Mouse (Mus musculus): Measurements from ENCODE around the gene Zc3h12a. TPM values are rescaled to one million over a fixed set of nuclear protein-coding genes. Genes with fewer than 3 reads are reported as not detected.
A peak's percentile ranks its signal among the peaks of the same experiment; 100 is the strongest.

Zc3h12a gene
- polyA plus RNA-seq, 1 experiment from 2014 or later = 0.71 TPM

DNA sequence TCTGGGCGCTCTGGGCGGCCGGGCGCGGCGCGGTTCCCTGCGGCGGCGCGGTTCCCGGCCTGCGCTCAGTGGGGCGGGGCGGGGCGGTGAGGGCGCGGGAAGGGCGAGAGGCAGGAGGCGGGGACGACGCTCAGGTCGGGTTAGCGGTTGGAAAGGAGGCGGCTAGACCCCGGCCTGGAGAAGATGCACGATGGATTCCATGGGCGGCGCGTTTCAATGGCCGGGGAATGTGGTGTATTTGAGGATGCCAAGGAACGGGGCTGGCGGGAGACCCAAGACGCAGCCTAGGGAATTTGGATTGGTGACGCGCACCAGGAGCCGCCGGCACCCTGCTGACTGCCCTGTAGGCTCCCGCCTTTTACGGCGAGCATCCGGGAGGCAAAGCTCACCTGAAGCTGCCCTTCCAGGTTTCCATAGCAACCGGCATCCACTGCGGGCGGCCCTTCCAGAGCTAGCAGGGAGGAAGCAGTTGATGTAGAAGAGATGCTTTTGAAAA lies 42.2 kb downstream of the Zc3h12a start:
- H3K9me3 ChIP-seq (ENCODE audit: control insufficient read depth, low read length) = no peaks in the 10 kb centered on the region
- peaks cover 40% of the 10 kb centered on the region for H3K36me3 ChIP-seq (ENCODE audit: control insufficient read depth, insufficient read depth, low read length)
- H3K9ac ChIP-seq (ENCODE audit: low read depth, low read length) = peak overlapping the region; percentile 89
- H3K27me3 ChIP-seq (replicated peaks; ENCODE audit: control insufficient read depth, insufficient read depth, low read length) = no peaks in the 10 kb centered on the region
- whole genome bisulfite sequencing = 0% methylated on average over 20 of the region's 45 CpGs
- H3K4me2 ChIP-seq (ENCODE audit: low read depth, low read length) = peak overlapping the region; percentile 90
- H3K27ac ChIP-seq (replicated peaks; ENCODE audit: low read depth, low read length) = peak overlapping the region; percentile 96
- peak overlapping the region; percentile 93 for H3K4me3 ChIP-seq (ENCODE audit: low read depth, low read length)
- peaks cover 10% of the 10 kb centered on the region for H3K4me1 ChIP-seq (ENCODE audit: control insufficient read depth, insufficient read depth, low read length)
- DNase-seq (ENCODE audit: low spot score) (peak; percentile 79), ATAC-seq (ENCODE audit: low read depth) (peak; percentile 95)

DNA sequence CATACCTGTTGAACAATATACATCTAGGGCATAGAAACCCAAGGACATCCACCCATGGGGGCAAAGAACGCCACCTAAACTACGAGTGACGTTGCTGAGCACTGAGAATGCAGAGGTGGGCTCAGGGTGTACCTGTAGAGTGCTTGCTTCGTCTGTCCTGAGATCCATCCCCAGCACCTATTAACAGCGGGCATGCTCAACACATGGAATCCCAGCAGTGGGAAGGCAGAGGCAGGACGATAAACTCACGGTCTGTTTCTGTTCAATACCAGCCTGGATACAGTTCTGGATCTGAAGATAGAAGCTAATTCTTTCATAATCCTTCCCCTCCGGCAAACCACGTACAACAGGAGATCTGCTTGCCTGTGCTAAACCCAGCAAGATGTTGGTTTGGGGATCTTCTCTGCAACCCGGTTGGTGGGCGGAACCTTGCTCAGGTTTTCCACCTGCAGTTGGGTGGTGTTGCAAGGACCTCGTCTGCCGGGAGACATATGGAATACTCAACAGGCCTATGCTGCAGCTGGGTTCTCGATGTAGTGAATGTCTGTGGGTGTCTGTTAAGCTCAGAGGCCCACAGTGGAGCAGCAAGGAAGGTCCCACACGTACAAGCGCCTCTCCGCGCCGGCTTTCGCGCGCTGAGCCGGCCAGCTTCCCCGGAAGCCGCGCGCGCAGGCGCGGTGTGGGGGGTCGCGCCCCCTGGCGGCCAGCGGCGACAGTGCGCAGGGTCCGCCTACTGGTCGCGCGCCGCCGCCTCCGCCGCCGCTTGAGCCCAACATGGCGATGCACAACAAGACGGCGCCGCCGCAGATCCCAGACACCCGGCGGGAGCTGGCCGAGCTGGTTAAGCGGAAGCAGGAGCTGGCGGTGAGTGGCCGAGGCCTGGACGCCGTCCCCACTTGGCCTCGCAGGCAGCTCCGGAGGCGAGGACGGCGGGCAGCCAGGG lies 43.0 kb downstream of the Zc3h12a start, which contains the start of gene Meaf6:
Gene Meaf6 (plus strand): TSS at position 732 of the 943 bp plus-strand sequence.
- ATAC-seq (ENCODE audit: low read depth) (peak; percentile 94), DNase-seq (ENCODE audit: low spot score) (peak; percentile 88)
- H3K4me3 ChIP-seq (ENCODE audit: low read depth, low read length) = peak within 1 kb of the TSS; percentile 93
- no peaks in the 10 kb centered on the region for H3K9me3 ChIP-seq (ENCODE audit: control insufficient read depth, low read length)
- peak within 1 kb of the TSS; percentile 90 for H3K4me2 ChIP-seq (ENCODE audit: low read depth, low read length)
- peaks cover 10% of the 10 kb centered on the region for H3K4me1 ChIP-seq (ENCODE audit: control insufficient read depth, insufficient read depth, low read length)
- WGBS = 2% methylated on average over 37 of the region's 63 CpGs
- H3K36me3 ChIP-seq (ENCODE audit: control insufficient read depth, insufficient read depth, low read length) = peaks cover 33% of the 10 kb centered on the region
- peak within 1 kb of the TSS; percentile 96 for H3K27ac ChIP-seq (replicated peaks; ENCODE audit: low read depth, low read length)
- H3K27me3 ChIP-seq (replicated peaks; ENCODE audit: control insufficient read depth, insufficient read depth, low read length) = no peaks in the 10 kb centered on the region
- peak within 1 kb of the TSS; percentile 89 for H3K9ac ChIP-seq (ENCODE audit: low read depth, low read length)

DNA sequence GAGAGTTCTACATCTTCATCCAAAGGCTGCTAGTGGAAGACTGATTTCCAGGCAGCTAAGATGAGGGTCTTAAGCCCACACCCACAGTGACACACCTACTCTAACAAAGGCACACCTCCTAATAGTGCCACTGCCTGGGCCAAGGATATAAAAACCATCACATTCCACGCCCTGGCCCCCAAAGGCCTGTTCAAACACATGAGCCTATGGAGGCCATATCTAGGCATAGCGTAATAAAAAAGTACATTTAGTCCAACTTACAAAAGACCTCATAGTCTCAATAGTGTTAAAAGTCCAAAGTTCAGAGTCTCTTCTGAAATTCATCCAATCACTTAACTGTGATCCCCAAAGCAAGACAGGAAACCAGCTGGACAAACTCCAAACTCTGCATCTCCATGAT lies 48.9 kb downstream of the Zc3h12a start:
- ATAC-seq (ENCODE audit: low read depth) (no peak), DNase-seq (ENCODE audit: low spot score) (no peak)
- H3K9me3 ChIP-seq (ENCODE audit: control insufficient read depth, low read length) = no peaks in the 10 kb centered on the region
- H3K9ac ChIP-seq (ENCODE audit: low read depth, low read length) = no peak overlapping the region
- no peak overlapping the region for H3K4me2 ChIP-seq (ENCODE audit: low read depth, low read length)
- H3K36me3 ChIP-seq (ENCODE audit: control insufficient read depth, insufficient read depth, low read length) = peaks cover 24% of the 10 kb centered on the region
- no peak overlapping the region for H3K4me3 ChIP-seq (ENCODE audit: low read depth, low read length)
- H3K27ac ChIP-seq (replicated peaks; ENCODE audit: low read depth, low read length) = no peak overlapping the region
- no peaks in the 10 kb centered on the region for H3K27me3 ChIP-seq (replicated peaks; ENCODE audit: control insufficient read depth, insufficient read depth, low read length)
- H3K4me1 ChIP-seq (ENCODE audit: control insufficient read depth, insufficient read depth, low read length) = no peaks in the 10 kb centered on the region
- WGBS = 80% methylated on average over 2 of the region's 2 CpGs

DNA sequence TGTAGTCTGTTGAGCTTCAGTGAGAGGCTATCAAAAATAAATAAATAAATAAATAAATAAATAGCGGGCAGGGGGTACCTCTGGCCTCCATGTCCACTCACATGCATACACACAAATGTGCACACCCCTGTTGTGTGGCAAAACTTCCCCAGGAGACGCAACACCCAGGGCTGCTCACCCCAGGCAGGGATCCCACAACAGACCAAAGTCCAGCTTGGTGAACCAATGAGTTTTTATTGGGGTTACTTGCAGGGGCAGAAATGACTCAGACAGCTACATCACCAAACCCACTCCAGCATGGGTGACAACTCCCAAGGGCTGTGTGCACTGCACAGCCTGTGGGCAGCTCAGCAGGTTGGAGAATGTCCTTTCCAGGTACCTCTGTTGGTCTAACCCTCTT lies 49.9 kb downstream of the Zc3h12a start:
- Histone ChIP-seq H3K4me2 (ENCODE audit: low read depth, low read length) (no peak overlapping the region), H3K4me1 (ENCODE audit: control insufficient read depth, insufficient read depth, low read length) (no peaks in the 10 kb centered on the region), H3K27ac (replicated peaks; ENCODE audit: low read depth, low read length) (no peak overlapping the region), H3K27me3 (replicated peaks; ENCODE audit: control insufficient read depth, insufficient read depth, low read length) (no peaks in the 10 kb centered on the region), H3K9me3 (ENCODE audit: control insufficient read depth, low read length) (no peaks in the 10 kb centered on the region), H3K36me3 (ENCODE audit: control insufficient read depth, insufficient read depth, low read length) (peaks cover 34% of the 10 kb centered on the region), H3K4me3 (ENCODE audit: low read depth, low read length) (no peak overlapping the region), H3K9ac (ENCODE audit: low read depth, low read length) (no peak overlapping the region)
- ATAC-seq (ENCODE audit: low read depth) (no peak), DNase-seq (ENCODE audit: low spot score) (no peak)
- 85% methylated on average over 2 of the region's 2 CpGs for WGBS

Other genes with a start within 250 kb of the Zc3h12a start
- gene Epha10, start 246.9 kb downstream of the Zc3h12a start, polyA plus RNA-seq (2014; fragmentation: Nextera tagmentation; extraction: Ambion mirVana) = 0.29 and 0.58 TPM in 2 replicates
- 2.8 and 4.2 TPM in 2 replicates for gene 9930104L06Rik, start 190.8 kb downstream of the Zc3h12a start, polyA plus RNA-seq (2014; fragmentation: Nextera tagmentation; extraction: Ambion mirVana)
- 70.3 and 90.3 TPM in 2 replicates for gene Cdca8, start 188.5 kb downstream of the Zc3h12a start, polyA plus RNA-seq (2014; fragmentation: Nextera tagmentation; extraction: Ambion mirVana)
- gene Rspo1, start 141.4 kb downstream of the Zc3h12a start, polyA plus RNA-seq (2014; fragmentation: Nextera tagmentation; extraction: Ambion mirVana) = 10.0 and 10.6 TPM in 2 replicates
- 72.5 and 81.2 TPM in 2 replicates for gene Gnl2, start 111.3 kb downstream of the Zc3h12a start, polyA plus RNA-seq (2014; fragmentation: Nextera tagmentation; extraction: Ambion mirVana)
- 0.71 and 4.3 TPM in 2 replicates for gene Dnali1, start 62.1 kb downstream of the Zc3h12a start, polyA plus RNA-seq (2014; fragmentation: Nextera tagmentation; extraction: Ambion mirVana)
- gene Snip1, start 61.2 kb downstream of the Zc3h12a start, polyA plus RNA-seq (2014; fragmentation: Nextera tagmentation; extraction: Ambion mirVana) = 26.2 and 29.9 TPM in 2 replicates
- gene Meaf6, start 42.7 kb downstream of the Zc3h12a start, polyA plus RNA-seq (2014; fragmentation: Nextera tagmentation; extraction: Ambion mirVana) = 53.5 and 56.4 TPM in 2 replicates

Data from embryonic facial prominence, embryonic 14.5 days (tissue).